Comparison of ENCODE assay signal across 25 mouse cellular contexts in genomic region chr14:92862942-92863341, GRCm38 (mm10).
DNase-seq lines count a peak whose midpoint lies in the region; ATAC-seq lines count a peak whose summit lies in the region.
"Had no signal": no experiment of that assay in that cellular context is flagged by ENCODE, and none has a peak within 500 bp of the region (broad histone marks: within the 10 kb centered on the region; RNA-seq: fewer than 3 reads in every experiment).

No protein-coding gene starts in this region.

- no peak overlapping the region for H3K27ac ChIP-seq in midbrain, embryonic 10.5 days (replicated peaks)
- H3K27ac ChIP-seq in midbrain, embryonic 15.5 days: no peak overlapping the region
- H3K27ac ChIP-seq: forebrain, embryonic 13.5 days; hindbrain, embryonic 12.5 days; hindbrain, embryonic 15.5 days had no signal

- DNase-seq in embryo, embryonic 9.5 days (ENCODE audit: extremely low spot score): peak; percentile 1
- DNase-seq in embryo, embryonic 11 days: no peak
- DNase-seq in midbrain, embryonic 10.5 days (ENCODE audit: low spot score): peak; percentile 15
- peak; percentile 93 for DNase-seq in R1 (ENCODE audit: low read depth, low spot score)
- DNase-seq in left cerebral cortex, postnatal 14 days (ENCODE audit: low spot score in 2 of 2): no peak
- DNase-seq: adrenal gland, postnatal 14 days; B cell, adult 2 months; cerebellum, adult 11 months; cerebellum, adult 2 months; cerebellum, adult 9-11 months; cerebellum, postnatal 25 days; gastrocnemius, postnatal 10 days; heart, adult 11 months; kidney, adult 18-20 months had no signal

- 17% methylated on average over 2 of the region's 2 CpGs for WGBS in midbrain, embryonic 10.5 days
- WGBS in midbrain, embryonic 15.5 days: 25% methylated on average over 2 of the region's 2 CpGs

- peaks cover 6% of the 10 kb centered on the region for H3K4me1 ChIP-seq in midbrain, embryonic 10.5 days
- no peaks in the 10 kb centered on the region for H3K4me1 ChIP-seq in midbrain, embryonic 15.5 days
- H3K4me1 ChIP-seq: forebrain, embryonic 13.5 days; hindbrain, embryonic 12.5 days; hindbrain, embryonic 15.5 days had no signal

- no peaks in the 10 kb centered on the region for H3K27me3 ChIP-seq in midbrain, embryonic 10.5 days (ENCODE audit: low read depth, poor library complexity, severe bottlenecking)
- H3K27me3 ChIP-seq in midbrain, embryonic 15.5 days (replicated peaks): no peaks in the 10 kb centered on the region
- H3K27me3 ChIP-seq: CH12.LX; forebrain, embryonic 13.5 days; hindbrain, embryonic 12.5 days; hindbrain, embryonic 15.5 days had no signal

- no peak for ATAC-seq in midbrain, embryonic 15.5 days (replicated peaks)
- ATAC-seq in erythroid progenitor cell, adult 5-6 weeks (replicated peaks; ENCODE audit: low FRiP score, poor library complexity, severe bottlenecking): no peak
- ATAC-seq: activated CD4-positive, CD25-positive, alpha-beta regulatory T cell, adult 4 months; forebrain, embryonic 13.5 days; forebrain, embryonic 16.5 days; Patski had no signal

- H3K9me3 ChIP-seq in midbrain, embryonic 10.5 days (replicated peaks): no peaks in the 10 kb centered on the region
- no peaks in the 10 kb centered on the region for H3K9me3 ChIP-seq in midbrain, embryonic 15.5 days
- H3K9me3 ChIP-seq: forebrain, embryonic 13.5 days; hindbrain, embryonic 12.5 days; hindbrain, embryonic 15.5 days had no signal

- H3K4me2 ChIP-seq in midbrain, embryonic 15.5 days: no peak overlapping the region
- H3K4me2 ChIP-seq: forebrain, embryonic 13.5 days; heart, embryonic 11.5 days; hindbrain, embryonic 12.5 days; hindbrain, embryonic 15.5 days had no signal

- no peak overlapping the region for H3K9ac ChIP-seq in midbrain, embryonic 15.5 days
- H3K9ac ChIP-seq: forebrain, embryonic 13.5 days; hindbrain, embryonic 12.5 days; hindbrain, embryonic 15.5 days had no signal

- intact Hi-C loops in left cerebral cortex, postnatal 14 days (cut with DNase I): no loop called here

- no peak overlapping the region for H3K4me3 ChIP-seq in midbrain, embryonic 10.5 days
- no peak overlapping the region for H3K4me3 ChIP-seq in midbrain, embryonic 15.5 days
- H3K4me3 ChIP-seq: forebrain, embryonic 13.5 days; hindbrain, embryonic 12.5 days; hindbrain, embryonic 15.5 days had no signal

- H3K36me3 ChIP-seq in midbrain, embryonic 10.5 days: no peaks in the 10 kb centered on the region
- no peaks in the 10 kb centered on the region for H3K36me3 ChIP-seq in midbrain, embryonic 15.5 days (replicated peaks)
- H3K36me3 ChIP-seq: G1E; hindbrain, embryonic 12.5 days; hindbrain, embryonic 15.5 days had no signal

Comparison
In these comparisons a context has a peak if more than half of its experiments do, and no peak if none do; other contexts are left out.
1. DNase-seq: peak in embryo, embryonic 9.5 days (single experiment), midbrain, embryonic 10.5 days (single experiment) and R1 (single experiment); none in embryo, embryonic 11 days (single experiment) and left cerebral cortex, postnatal 14 days (0 of 2).